Mouse (Mus musculus) embryonic facial prominence, embryonic 13.5 days (tissue): ENCODE data around the gene Gab2. TPM values are rescaled to one million over a fixed set of nuclear protein-coding genes. Genes with fewer than 3 reads are reported as not detected.
A peak's percentile ranks its signal among the peaks of the same experiment; 100 is the strongest.

Experiments
- ATAC-seq: fragments of 200-750 bp; cut with Nextera tagmentation; 2 replicates; pipeline ENCODE4 v1.8.0; 2017; ENCODE audit warnings: low read depth; ENCODE audit not compliant: insufficient number of reproducible peaks, insufficient read depth, low FRiP score, low TSS enrichment
- H3K27ac ChIP-seq: fragments of 300-500 bp; sonication (generic); 2 replicates; pipeline ENCODE4 v1.5.1; 2015; ENCODE audit warnings: moderate library complexity, mild to moderate bottlenecking, inconsistent platforms
- H3K27me3 ChIP-seq: fragments of 300-500 bp; sonication (generic); 2 replicates; pipeline ENCODE4 v1.6.1; 2015; ENCODE audit warnings: mild to moderate bottlenecking, inconsistent platforms
- H3K36me3 ChIP-seq: fragments of 300-500 bp; sonication (generic); 2 replicates; pipeline ENCODE4 v1.6.1; 2015; ENCODE audit warnings: mild to moderate bottlenecking, inconsistent platforms
- H3K4me1 ChIP-seq: fragments of 300-500 bp; sonication (generic); 2 replicates; pipeline ENCODE4 v1.6.1; 2015; ENCODE audit warnings: inconsistent platforms
- H3K4me2 ChIP-seq: fragments of 300-500 bp; sonication (generic); 2 replicates; pipeline ENCODE4 v1.6.1; 2015; ENCODE audit warnings: moderate library complexity, mild to moderate bottlenecking, inconsistent platforms
- H3K4me3 ChIP-seq: fragments of 300-500 bp; sonication (generic); 2 replicates; pipeline ENCODE4 v1.5.1; 2015; ENCODE audit warnings: mild to moderate bottlenecking, inconsistent platforms
- H3K9ac ChIP-seq: fragments of 300-500 bp; sonication (generic); 2 replicates; pipeline ENCODE4 v1.6.1; 2015; ENCODE audit warnings: mild to moderate bottlenecking, inconsistent platforms
- H3K9me3 ChIP-seq: fragments of 300-500 bp; sonication (generic); 2 replicates; pipeline ENCODE4 v1.6.1; 2016; ENCODE audit warnings: inconsistent platforms
- whole genome bisulfite sequencing: fragments of 180-500 bp; shearing (Covaris S2); methylation state at CpG from one replicate; pipeline ENCODE4 v1.1.7; 2015; ENCODE audit warnings: mixed read lengths; 5-methylcytosine and 5-hydroxymethylcytosine counted together
- polyA plus RNA-seq: library from polyadenylated mRNA; unstranded; fragments of >200 nt; fragmentation: Nextera tagmentation; extraction: Ambion mirVana; gene quantifications from 2 replicates; pipeline ENCODE4 v1.2.1, GENCODE M21; 2015

The Gab2 gene
- polyA plus RNA-seq, 1 experiment from 2014 or later = 4.9 TPM

DNA sequence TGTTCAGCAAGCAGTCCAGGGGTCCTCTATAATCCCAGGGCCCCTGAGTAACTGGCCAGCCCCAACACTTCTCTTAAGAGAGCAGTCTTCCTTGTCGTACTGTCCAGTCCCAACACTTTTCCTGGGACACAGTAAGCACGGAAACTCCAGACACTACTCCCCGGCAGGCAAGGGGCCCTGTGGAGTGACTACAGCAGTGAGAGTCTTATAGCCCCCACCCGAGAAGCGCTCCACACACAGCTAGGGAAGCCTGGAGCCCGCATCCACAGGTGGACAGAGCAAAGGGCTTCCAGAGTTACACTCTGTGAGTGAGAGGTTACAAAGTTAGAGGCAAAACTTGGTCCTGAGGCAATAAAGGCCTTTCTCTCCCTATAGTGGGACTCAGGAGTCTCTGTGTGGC is 268.1 kb downstream of the Gab2 start:
- no peak for ATAC-seq
- no peak overlapping the region for H3K27ac ChIP-seq
- H3K4me1 ChIP-seq = peaks cover 15% of the 10 kb centered on the region
- WGBS = 85% methylated on average over 6 of the region's 6 CpGs
- H3K9ac ChIP-seq = no peak overlapping the region
- no peak overlapping the region for H3K4me3 ChIP-seq
- no peaks in the 10 kb centered on the region for H3K27me3 ChIP-seq
- H3K36me3 ChIP-seq = peaks cover 17% of the 10 kb centered on the region
- H3K9me3 ChIP-seq = no peaks in the 10 kb centered on the region
- H3K4me2 ChIP-seq = no peak overlapping the region

DNA sequence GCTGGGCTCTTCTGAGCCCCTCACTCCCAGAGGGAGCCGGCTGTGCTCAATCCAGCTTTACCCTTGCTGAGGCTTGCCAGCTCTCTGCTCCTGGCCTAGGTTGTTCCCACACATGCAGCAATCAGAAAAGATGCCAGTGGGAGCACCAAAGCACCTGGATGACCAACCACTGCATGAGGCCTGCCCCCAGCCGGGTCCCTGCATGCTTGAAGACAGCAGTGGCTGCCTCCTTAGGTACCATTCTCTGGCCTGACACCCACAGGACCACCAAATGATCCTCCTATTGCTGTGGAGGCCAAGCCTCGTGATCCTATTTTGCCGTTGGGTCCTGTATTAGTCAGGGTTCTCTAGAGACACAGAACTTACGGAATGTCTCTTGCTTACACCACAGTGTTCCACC is 269.5 kb downstream of the Gab2 start:
- Histone ChIP-seq H3K9ac (no peak overlapping the region), H3K4me2 (no peak overlapping the region), H3K27ac (no peak overlapping the region), H3K27me3 (no peaks in the 10 kb centered on the region), H3K36me3 (peaks cover 17% of the 10 kb centered on the region), H3K4me3 (no peak overlapping the region), H3K4me1 (peaks cover 2% of the 10 kb centered on the region; the same call in 1 of the 2 replicates), H3K9me3 (no peaks in the 10 kb centered on the region)
- 89% methylated on average over 5 of the region's 5 CpGs for WGBS
- ATAC-seq = no peak

DNA sequence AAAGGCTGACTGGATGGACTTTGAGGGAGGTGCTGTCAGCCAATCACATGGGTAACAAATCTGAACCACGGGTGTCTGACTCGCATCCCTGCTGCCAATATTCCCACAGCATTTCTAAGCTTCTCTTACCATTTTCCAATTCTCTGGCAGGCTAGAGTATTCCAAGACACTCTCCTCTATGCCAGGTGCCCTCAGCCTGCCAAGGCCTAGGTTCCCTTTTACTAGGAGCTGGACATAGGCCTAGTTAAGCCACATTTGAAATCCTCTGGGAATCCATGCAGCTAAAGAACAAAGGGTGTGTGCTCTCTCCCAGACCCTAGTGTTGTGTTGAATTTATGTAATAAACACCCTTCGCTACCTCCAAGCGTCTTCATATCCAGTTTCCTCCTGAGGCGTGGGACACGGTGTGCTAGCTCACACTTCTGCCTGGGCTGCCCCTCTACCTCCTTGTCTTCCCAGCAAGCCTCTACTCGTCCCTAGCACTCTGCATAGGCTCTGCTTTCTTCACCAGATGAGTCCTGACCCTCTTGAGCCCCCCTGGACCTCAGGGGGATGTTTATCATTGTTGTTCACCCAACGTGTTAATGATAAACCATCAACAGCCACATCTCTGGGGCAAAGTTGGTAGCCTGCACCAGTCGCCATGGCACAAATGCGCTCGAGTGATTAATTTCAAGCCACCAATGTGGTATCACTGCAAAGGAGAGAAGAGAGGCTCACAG is 270.6 kb downstream of the Gab2 start:
- Histone ChIP-seq H3K4me2 (no peak overlapping the region), H3K27ac (no peak overlapping the region), H3K36me3 (peaks cover 17% of the 10 kb centered on the region), H3K27me3 (no peaks in the 10 kb centered on the region), H3K4me1 (no peaks in the 10 kb centered on the region), H3K9me3 (no peaks in the 10 kb centered on the region), H3K4me3 (no peak overlapping the region), H3K9ac (no peak overlapping the region)
- 87% methylated on average over 11 of the region's 11 CpGs for WGBS
- no peak for ATAC-seq

DNA sequence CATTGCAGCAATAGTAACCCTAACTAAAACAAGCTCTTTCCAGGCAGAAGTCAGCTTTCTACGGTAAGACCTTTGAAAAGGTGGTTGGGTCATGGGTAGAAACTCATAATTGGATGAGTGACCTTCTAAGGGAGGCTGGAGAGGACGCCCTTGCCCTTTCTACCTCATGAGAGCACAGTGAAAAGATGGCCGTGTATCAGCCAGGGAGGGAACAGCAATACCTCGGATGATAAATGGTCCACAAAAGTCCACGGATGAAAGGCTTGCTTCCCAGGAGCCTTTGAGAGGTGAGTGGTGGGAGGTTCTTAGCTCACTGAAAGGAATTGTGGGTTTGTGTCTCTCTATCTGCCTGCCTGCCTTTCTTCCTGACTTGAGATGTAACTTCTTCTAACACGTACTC is 272.0 kb downstream of the Gab2 start:
- H3K27me3 ChIP-seq = no peaks in the 10 kb centered on the region
- no peak overlapping the region for H3K27ac ChIP-seq
- H3K9me3 ChIP-seq = no peaks in the 10 kb centered on the region
- WGBS = 86% methylated on average over 6 of the region's 6 CpGs
- 0 out of 2 replicates have a peak, but pooled peaks cover 6% of the 10 kb centered on the region for H3K36me3 ChIP-seq
- ATAC-seq = no peak
- H3K9ac ChIP-seq = no peak overlapping the region
- H3K4me1 ChIP-seq = no peaks in the 10 kb centered on the region
- no peak overlapping the region for H3K4me2 ChIP-seq
- H3K4me3 ChIP-seq = no peak overlapping the region

DNA sequence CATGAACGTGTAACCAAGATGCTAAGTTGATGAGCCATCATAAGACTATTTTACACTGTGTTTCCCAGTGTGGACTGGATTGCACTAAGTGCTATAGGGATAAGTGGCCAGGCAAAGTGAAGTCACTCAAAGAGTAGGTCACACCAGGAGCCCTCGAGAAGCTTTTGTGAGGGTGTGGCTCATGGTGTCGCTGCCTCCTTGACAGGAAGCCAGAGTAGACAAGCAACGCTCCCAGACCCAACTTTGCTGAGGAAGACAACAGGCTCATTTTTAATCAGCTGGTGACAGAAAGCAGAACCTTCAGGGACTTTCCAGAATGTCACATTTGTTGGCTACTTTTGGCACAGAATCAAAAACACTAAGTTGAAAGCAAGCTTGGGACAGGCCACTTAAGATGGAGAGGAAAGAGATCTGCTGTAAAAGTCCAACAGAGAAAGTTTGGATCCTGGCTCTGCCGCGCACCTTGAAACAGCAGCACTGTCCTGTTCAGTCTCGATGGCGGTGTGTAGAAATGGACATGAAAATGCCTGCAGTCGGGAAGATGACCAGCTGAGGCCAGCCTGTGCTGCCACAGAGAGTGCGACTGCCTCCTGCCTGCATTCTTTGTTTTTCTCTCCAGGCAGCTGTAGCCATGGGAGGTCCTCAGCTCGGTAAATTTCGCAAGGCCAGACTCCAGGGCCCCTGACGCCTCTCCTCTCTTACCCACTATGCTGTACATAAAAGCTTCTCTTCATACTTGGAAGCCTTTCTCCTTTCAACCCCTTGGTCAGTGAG is 273.9 kb downstream of the Gab2 start:
- Histone ChIP-seq H3K27ac (no peak overlapping the region), H3K36me3 (no peaks in the 10 kb centered on the region), H3K27me3 (no peaks in the 10 kb centered on the region), H3K9ac (peak overlapping the region; percentile 36; the same call in 1 of the 2 replicates), H3K4me2 (no peak overlapping the region), H3K4me3 (no peak overlapping the region), H3K9me3 (no peaks in the 10 kb centered on the region), H3K4me1 (no peaks in the 10 kb centered on the region)
- WGBS = 49% methylated on average over 13 of the region's 13 CpGs
- no peak for ATAC-seq

DNA sequence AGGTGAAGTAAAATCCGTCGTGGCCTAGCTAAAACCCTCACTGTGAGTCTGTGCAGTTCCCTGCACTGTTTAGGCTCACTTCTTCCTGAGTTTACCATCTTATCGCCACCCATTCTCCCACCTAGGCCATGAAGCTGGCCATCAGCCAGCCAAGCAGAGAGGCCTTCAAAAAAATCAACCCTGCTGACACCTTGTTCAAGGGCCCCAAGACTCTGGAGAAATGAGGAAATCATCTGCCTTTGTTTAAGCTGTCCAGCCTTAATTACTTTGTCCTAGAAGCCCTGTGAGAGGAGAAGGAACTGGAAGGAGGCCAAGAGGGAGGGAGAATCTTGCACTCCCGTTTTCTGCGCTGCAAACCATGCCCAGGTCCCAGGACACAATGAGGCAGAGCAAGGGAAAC is 274.9 kb downstream of the Gab2 start:
- H3K9ac ChIP-seq = no peak overlapping the region
- ATAC-seq = no peak
- no peak overlapping the region for H3K4me2 ChIP-seq
- no peaks in the 10 kb centered on the region for H3K9me3 ChIP-seq
- H3K4me3 ChIP-seq = no peak overlapping the region
- H3K27ac ChIP-seq = no peak overlapping the region
- H3K36me3 ChIP-seq = no peaks in the 10 kb centered on the region
- WGBS = 79% methylated on average over 5 of the region's 5 CpGs
- no peaks in the 10 kb centered on the region for H3K4me1 ChIP-seq
- no peaks in the 10 kb centered on the region for H3K27me3 ChIP-seq

DNA sequence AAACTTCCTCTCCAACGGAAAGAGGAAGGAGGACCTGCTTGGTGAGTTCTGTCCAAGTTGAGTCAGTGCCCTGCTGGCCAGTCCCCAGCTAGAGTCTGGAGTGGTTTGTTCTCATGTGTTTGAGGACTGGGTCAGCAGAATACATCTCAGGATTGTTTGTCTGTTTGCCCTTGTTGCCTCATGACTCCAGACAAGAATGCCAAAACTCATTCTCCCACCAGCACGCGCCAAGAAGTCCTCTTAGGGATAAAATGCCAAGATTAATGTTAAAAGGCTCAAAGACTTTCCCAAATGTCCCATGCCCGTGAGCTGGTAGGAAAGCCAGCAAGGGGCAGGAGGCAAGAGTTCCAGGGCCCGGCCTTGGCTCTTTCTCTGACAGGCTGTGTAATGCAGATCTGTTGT is 275.5 kb downstream of the Gab2 start:
- no peak overlapping the region for H3K4me2 ChIP-seq
- H3K9ac ChIP-seq = no peak overlapping the region
- H3K27ac ChIP-seq = no peak overlapping the region
- no peaks in the 10 kb centered on the region for H3K36me3 ChIP-seq
- no peak overlapping the region for H3K4me3 ChIP-seq
- no peaks in the 10 kb centered on the region for H3K27me3 ChIP-seq
- no peaks in the 10 kb centered on the region for H3K4me1 ChIP-seq
- ATAC-seq = no peak
- no peaks in the 10 kb centered on the region for H3K9me3 ChIP-seq
- 80% methylated on average over 5 of the region's 5 CpGs for WGBS

DNA sequence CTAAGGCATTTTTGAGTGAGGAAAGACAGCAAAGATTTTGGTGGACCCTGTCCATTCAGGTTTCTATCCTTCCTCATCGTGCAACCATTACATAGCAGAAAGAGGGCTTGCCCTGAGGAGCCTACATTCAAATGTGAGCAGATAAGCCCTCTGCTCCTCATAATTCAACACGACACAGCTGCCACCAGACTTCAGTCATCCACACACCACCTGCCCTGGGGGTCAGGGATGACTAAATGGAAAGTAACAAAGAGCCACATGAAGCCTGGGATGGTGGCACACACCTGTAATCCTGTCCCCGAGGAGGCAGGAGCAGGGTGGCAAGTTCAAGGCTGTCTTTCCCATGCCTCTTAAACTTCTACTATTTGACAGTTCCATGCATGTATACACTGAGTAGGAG is 276.5 kb downstream of the Gab2 start:
- ATAC-seq = no peak
- Histone ChIP-seq H3K36me3 (no peaks in the 10 kb centered on the region), H3K9ac (no peak overlapping the region), H3K27me3 (no peaks in the 10 kb centered on the region), H3K4me2 (no peak overlapping the region), H3K27ac (no peak overlapping the region), H3K4me1 (no peaks in the 10 kb centered on the region), H3K9me3 (no peaks in the 10 kb centered on the region), H3K4me3 (no peak overlapping the region)
- 70% methylated on average over 3 of the region's 3 CpGs for WGBS

DNA sequence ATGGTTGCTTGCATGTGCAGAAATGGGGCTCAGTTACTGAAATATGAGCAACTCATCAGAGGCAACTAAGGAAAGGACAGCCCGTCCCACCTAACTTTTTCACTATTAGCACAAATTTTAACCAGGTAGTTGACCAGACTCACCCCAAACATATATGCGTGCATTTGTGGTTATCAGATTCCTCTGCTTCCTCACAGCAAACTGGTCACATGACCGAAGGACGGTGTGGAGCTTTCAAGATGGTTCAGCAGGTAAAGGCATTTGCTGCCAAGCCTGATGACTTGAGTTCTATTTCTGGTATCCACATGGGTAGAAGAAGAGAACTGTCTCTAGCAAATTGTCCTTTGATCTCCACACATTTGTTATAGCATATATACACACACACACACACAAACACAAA is 277.0 kb downstream of the Gab2 start:
- WGBS = 83% methylated on average over 4 of the region's 4 CpGs
- no peak for ATAC-seq
- Histone ChIP-seq H3K27me3 (no peaks in the 10 kb centered on the region), H3K9ac (no peak overlapping the region), H3K9me3 (no peaks in the 10 kb centered on the region), H3K36me3 (no peaks in the 10 kb centered on the region), H3K4me3 (no peak overlapping the region), H3K4me1 (no peaks in the 10 kb centered on the region), H3K4me2 (no peak overlapping the region), H3K27ac (no peak overlapping the region)

Other genes starting within 250 kb of the Gab2 start
- 21.2 and 26.6 TPM in 2 replicates for gene Nars2, start 130.1 kb upstream of the Gab2 start, polyA plus RNA-seq